Mouse (Mus musculus) intestine, embryonic 15.5 days (tissue): ENCODE data around the gene Zfp108. TPM values are rescaled to one million over a fixed set of nuclear protein-coding genes. Genes with fewer than 3 reads are reported as not detected.
A peak's percentile ranks its signal among the peaks of the same experiment; 100 is the strongest.

Source experiments
- ATAC-seq: fragments of 200-750 bp; cut with Nextera tagmentation; 2 replicates; pipeline ENCODE4 v1.8.0; 2017; ENCODE audit warnings: moderate TSS enrichment, moderate library complexity
- H3K27ac ChIP-seq: fragments of 300-500 bp; sonication (generic); 2 replicates; pipeline ENCODE4 v1.5.1; 2015; ENCODE audit warnings: mild to moderate bottlenecking, inconsistent platforms
- H3K27me3 ChIP-seq: fragments of 300-500 bp; sonication (generic); replicated peaks from 2 replicates; pipeline ENCODE4 v1.6.1; 2015; ENCODE audit warnings: inconsistent platforms
- H3K36me3 ChIP-seq: fragments of 300-500 bp; sonication (generic); 2 replicates; pipeline ENCODE4 v1.6.1; 2015; ENCODE audit warnings: inconsistent platforms
- H3K4me1 ChIP-seq: fragments of 300-500 bp; sonication (generic); replicated peaks from 2 replicates; pipeline ENCODE4 v1.6.1; 2015; ENCODE audit warnings: inconsistent platforms
- H3K4me2 ChIP-seq: fragments of 300-500 bp; sonication (generic); replicated peaks from 2 replicates; pipeline ENCODE4 v1.6.1; 2015; ENCODE audit warnings: mild to moderate bottlenecking, inconsistent platforms
- H3K4me3 ChIP-seq: fragments of 300-500 bp; sonication (generic); replicated peaks from 2 replicates; pipeline ENCODE4 v1.5.1; 2015; ENCODE audit warnings: inconsistent platforms
- H3K9ac ChIP-seq: fragments of 300-500 bp; sonication (generic); 2 replicates; pipeline ENCODE4 v1.6.1; 2015; ENCODE audit warnings: inconsistent platforms
- H3K9me3 ChIP-seq: fragments of 300-500 bp; sonication (generic); 2 replicates; pipeline ENCODE4 v1.6.1; 2016; ENCODE audit warnings: inconsistent platforms
- WGBS: fragments of 180-500 bp; shearing (Covaris S2); methylation state at CpG from one replicate; pipeline ENCODE4 v1.1.7; 2015; 5-methylcytosine and 5-hydroxymethylcytosine counted together
- polyA plus RNA-seq: library from polyadenylated mRNA; unstranded; fragments of >200 nt; fragmentation: Nextera tagmentation; extraction: Ambion mirVana; gene quantifications from 2 replicates; pipeline ENCODE4 v1.2.1, GENCODE M21; 2015

Gene Zfp108
- polyA plus RNA-seq, 1 experiment from 2014 or later, result 3.1 TPM

DNA sequence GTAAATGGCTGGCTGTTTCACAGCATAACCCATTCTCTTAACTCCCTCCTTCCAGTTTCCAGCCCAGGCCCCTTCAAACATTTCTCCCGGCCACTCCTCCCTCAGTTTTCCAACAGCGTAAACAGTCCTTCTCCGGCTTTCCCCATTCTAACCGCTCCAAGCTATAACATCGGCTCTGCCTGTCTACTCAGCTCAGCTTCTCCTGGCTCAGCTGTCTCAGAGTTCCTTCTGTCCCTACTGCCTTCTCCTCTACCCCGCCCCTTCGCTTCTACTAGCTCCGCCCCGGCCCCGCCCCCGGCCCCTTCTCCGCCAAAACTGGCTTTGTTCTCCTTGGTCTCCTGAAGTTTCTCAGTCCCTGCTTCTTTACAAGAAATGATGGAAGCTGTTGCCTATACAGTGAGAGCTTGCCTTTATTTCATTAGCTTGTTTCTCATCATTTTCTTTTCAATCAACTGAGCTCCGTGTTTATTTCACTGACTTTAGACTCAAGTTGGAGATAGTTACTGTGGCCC, 46.2 kb downstream of the Zfp108 start, which contains the start of gene Zfp61:
TSS of gene Zfp61 (minus strand) at position 462 of the 512 bp plus-strand sequence.
- Histone ChIP-seq H3K36me3 (peaks cover 7% of the 10 kb centered on the region; the same call in 1 of the 2 replicates), H3K9ac (no peak within 1 kb of the TSS), H3K4me3 (peak within 1 kb of the TSS; percentile 71), H3K27ac (peak within 1 kb of the TSS; percentile 64), H3K4me1 (0 out of 2 replicates have a peak, but pooled peaks cover 9% of the 10 kb centered on the region), H3K27me3 (no peaks in the 10 kb centered on the region), H3K9me3 (no peaks in the 10 kb centered on the region), H3K4me2 (peak within 1 kb of the TSS; percentile 86)
- ATAC-seq, result peak; percentile 78
- 2% methylated on average over 13 of the region's 13 CpGs for WGBS

Other genes with a start within 250 kb of the Zfp108 start
- gene Vmn1r183, start 201.5 kb upstream of the Zfp108 start, polyA plus RNA-seq, result not detected in 2 replicates
- gene Zfp180, start 172.9 kb upstream of the Zfp108 start, polyA plus RNA-seq, result 13.6 and 15.6 TPM in 2 replicates
- gene Zfp112, start 142.5 kb upstream of the Zfp108 start, polyA plus RNA-seq, result 4.8 and 6.4 TPM in 2 replicates
- gene Zfp235, start 120.6 kb upstream of the Zfp108 start, polyA plus RNA-seq, result 12.7 and 15.2 TPM in 2 replicates
- gene Zfp114, start 79.7 kb upstream of the Zfp108 start, polyA plus RNA-seq, result 3.8 TPM in 2 replicates
- gene Zfp111, start 43.4 kb upstream of the Zfp108 start, polyA plus RNA-seq, result 7.4 and 7.9 TPM in 2 replicates
- 4.3 and 4.5 TPM in 2 replicates for gene Zfp109, start 17.2 kb upstream of the Zfp108 start, polyA plus RNA-seq
- 5.4 and 6.1 TPM in 2 replicates for gene Zfp93, start 15.6 kb downstream of the Zfp108 start, polyA plus RNA-seq
- gene Zfp61, start 46.4 kb downstream of the Zfp108 start, polyA plus RNA-seq, result 23.6 and 24.6 TPM in 2 replicates
- 6.0 and 7.5 TPM in 2 replicates for gene Zfp94, start 61.9 kb downstream of the Zfp108 start, polyA plus RNA-seq
- gene Tescl, start 79.1 kb downstream of the Zfp108 start, polyA plus RNA-seq, result 0.18 and 0.27 TPM in 2 replicates
- not detected in 2 replicates for gene Lypd5, start 94.4 kb downstream of the Zfp108 start, polyA plus RNA-seq
- 2.7 and 3.4 TPM in 2 replicates for gene Kcnn4, start 115.5 kb downstream of the Zfp108 start, polyA plus RNA-seq
- gene Smg9, start 144.8 kb downstream of the Zfp108 start, polyA plus RNA-seq, result 19.6 and 21.8 TPM in 2 replicates
- not detected in 2 replicates for gene Irgc1, start 197.5 kb downstream of the Zfp108 start, polyA plus RNA-seq
- gene Plaur, start 207.7 kb downstream of the Zfp108 start, polyA plus RNA-seq, result 8.7 and 10.5 TPM in 2 replicates
- 2.8 and 3.3 TPM in 2 replicates for gene Cadm4, start 227.2 kb downstream of the Zfp108 start, polyA plus RNA-seq